Comparison of ENCODE assay signal across 9 mouse cellular contexts in genomic region chr10:30729157-30730096, GRCm38 (mm10).
DNase-seq lines count a peak whose midpoint lies in the region; ATAC-seq and TF ChIP-seq lines count a peak whose summit lies in the region.
"Had no signal": no experiment of that assay in that cellular context is flagged by ENCODE, and none has a peak within 500 bp of the region (broad histone marks: within the 10 kb centered on the region; RNA-seq: fewer than 3 reads in every experiment).

No protein-coding gene starts in this region.

- peak overlapping the region; percentile 60 for H3K4me2 ChIP-seq in myocyte (ENCODE audit: low read depth)

- no peak overlapping the region for H3K4me3 ChIP-seq in left cerebral cortex, adult 2 months
- no peak overlapping the region for H3K4me3 ChIP-seq in myocyte

- no peak overlapping the region for H3ac ChIP-seq in myocyte (ENCODE audit: control insufficient read depth, insufficient read length)

- no peak for ATAC-seq in megakaryocyte, adult 5-6 weeks (ENCODE audit: poor library complexity, severe bottlenecking)

- peak; percentile 9; the same call in 1 of the 2 replicates for TF ChIP-seq CTCF in left cerebral cortex, adult 2 months (IDR thresholded peaks at IDR 0.05)

- H3K79me2 ChIP-seq in myocyte (ENCODE audit: control insufficient read depth, insufficient read depth), result no peaks in the 10 kb centered on the region

- intact Hi-C loops in left cerebral cortex, adult 2 months (cut with DNase I), result no loop called here
- intact Hi-C loops in left cerebral cortex, postnatal 14 days (cut with DNase I), result no loop called here
- intact Hi-C loops in heart, postnatal 10 days (cut with DNase I), result no loop called here

- DNase-seq in adrenal gland, adult (ENCODE audit: inconsistent age in 2 of 2, low spot score in 1 of 2), result peak; percentile 27 to 63
- no peak for DNase-seq in adrenal gland, adult 18-20 months (ENCODE audit: low spot score in 2 of 2)
- DNase-seq in left cerebral cortex, adult 2 months (ENCODE audit: extremely low spot score in 1 of 2, low spot score in 2 of 2), result no peak
- DNase-seq in left cerebral cortex, postnatal 14 days (ENCODE audit: low spot score in 2 of 2), result no peak
- DNase-seq in kidney, postnatal 25 days, result peak; percentile 18 to 41
- no peak for DNase-seq in heart, postnatal 10 days
- DNase-seq: spleen, adult 18-20 months had no signal

- H3K36me3 ChIP-seq in myocyte (ENCODE audit: control insufficient read depth, insufficient read depth), result no peaks in the 10 kb centered on the region

- H3K27me3 ChIP-seq in myocyte (ENCODE audit: control insufficient read depth, insufficient read depth, insufficient read length), result no peaks in the 10 kb centered on the region

- TF ChIP-seq POLR2A in myocyte (IDR thresholded peaks at IDR 0.05; ENCODE audit: insufficient read length, low read depth), result no peak

- no peak overlapping the region for H3K27ac ChIP-seq in left cerebral cortex, adult 2 months

TF ChIP-seq in myocyte, 11 proteins besides CTCF, POLR2A, EP300 and RAD21:
- no peak for TF ChIP-seq POLR2AphosphoS2 (IDR thresholded peaks at IDR 0.05; ENCODE audit: insufficient read length, low read depth)
- peak in 2 of 3 experiments; percentile 69 to 84 for TF ChIP-seq MYOD1 (IDR thresholded peaks at IDR 0.05; ENCODE audit: control insufficient read depth in 1 of 3, insufficient read length in 2 of 3, low read depth in 2 of 3)
- TF ChIP-seq USF1 (IDR thresholded peaks at IDR 0.05; ENCODE audit: low read depth), result no peak
- TF ChIP-seq MYOG (IDR thresholded peaks at IDR 0.05; ENCODE audit: control insufficient read depth in 1 of 3, insufficient read depth in 1 of 3, insufficient read length in 2 of 3, low read depth in 2 of 3), result peak in 1 of 3 experiments; percentile 64
- TF ChIP-seq TCF3 (IDR thresholded peaks at IDR 0.05; ENCODE audit: insufficient read length, low read depth), result peak; percentile 30
- TF ChIP-seq CEBPB (IDR thresholded peaks at IDR 0.05; ENCODE audit: insufficient read depth, poor library complexity, severe bottlenecking), result no peak

Comparison
In these comparisons a context has a peak if more than half of its experiments do, and no peak if none do; other contexts are left out.
1. DNase-seq: peak in adrenal gland, adult (2 of 2) and kidney, postnatal 25 days (2 of 2); none in adrenal gland, adult 18-20 months (0 of 2), left cerebral cortex, adult 2 months (0 of 2), left cerebral cortex, postnatal 14 days (0 of 2) and heart, postnatal 10 days (0 of 2).